Mouse (Mus musculus): ENCODE measurements around the gene Gm6760.

The Gm6760 gene

DNA sequence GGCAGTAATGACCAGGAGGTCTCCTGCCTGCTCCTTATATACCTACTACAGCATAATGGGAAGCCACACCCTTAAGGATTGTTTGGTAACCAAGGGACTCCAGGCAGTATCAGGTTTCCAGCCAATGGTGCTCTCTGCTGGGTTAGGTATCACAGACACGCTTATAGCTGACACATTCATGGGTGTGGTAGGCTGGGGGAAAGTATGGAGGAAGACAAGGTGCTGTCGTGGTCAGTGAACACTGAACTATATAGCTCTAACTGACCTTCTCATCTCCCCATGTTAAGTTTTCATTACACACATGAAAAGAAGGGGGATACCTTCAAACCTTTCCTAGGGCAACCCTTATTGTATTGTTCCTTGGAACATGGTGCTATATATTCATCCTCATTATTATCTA, at the start of gene Gm6760:
TSS of gene Gm6760 (minus strand) at position 101 of the 400 bp plus-strand sequence.
- DNase-seq: no peak

GRCm38 (mm10) chrX:64181246-64181645, 29.2 kb upstream of the Gm6760 start:
- no peak for DNase-seq

GRCm38 (mm10) chrX:64173248-64173647, 21.2 kb upstream of the Gm6760 start, which contains the start of gene 3830417A13Rik:
Gene 3830417A13Rik (plus strand): TSS chrX:64173548.
- DNase-seq: no peak
